Mouse (Mus musculus) granulocyte monocyte progenitor cell, adult 5-6 weeks (primary cell): ENCODE data around the gene Prdx2. TPM values are rescaled to one million over a fixed set of nuclear protein-coding genes. Genes with fewer than 3 reads are reported as not detected.

Source experiments
- ATAC-seq: replicated peaks from 2 replicates; pipeline ENCODE4 v1.8.0; 2016; ENCODE audit warnings: mild to moderate bottlenecking, moderate TSS enrichment, inconsistent platforms; ENCODE audit not compliant: poor library complexity, severe bottlenecking
- total RNA-seq, 2 experiments: library from RNA; stranded (forward) in 1 of 2; stranded (reverse) in 1 of 2; fragments of 200-712, 200-1000 nt in 1 of 2; fragments of >200 nt in 1 of 2; fragmentation: Nextera tagmentation in 1 of 2; gene quantifications; 2 replicates each; pipeline ENCODE4 v1.2.3; 2014 to 2017

The Prdx2 gene
- total RNA-seq, 2 experiments from 2014 or later = 303 to 421 TPM

- no peak for ATAC-seq
These were observed 7.5 kb downstream of the Prdx2 start for GRCm38 (mm10) chr8:84976763-84977434.

- ATAC-seq = peak; percentile 6
These were observed 8.3 kb downstream of the Prdx2 start for GRCm38 (mm10) chr8:84977435-84978247.

- peak; percentile 38 for ATAC-seq
These were observed 9.0 kb downstream of the Prdx2 start, which contains the start of gene Junb for GRCm38 (mm10) chr8:84978248-84978940. Junb (minus strand) TSS chr8:84978718.

- ATAC-seq = peak; percentile 45
These were observed 10.4 kb downstream of the Prdx2 start for GRCm38 (mm10) chr8:84979599-84980421.

- ATAC-seq = no peak
These were observed 11.4 kb downstream of the Prdx2 start for GRCm38 (mm10) chr8:84980622-84981358.

- ATAC-seq = no peak
These were observed 12.5 kb downstream of the Prdx2 start for GRCm38 (mm10) chr8:84981644-84982498.

GRCm38 (mm10) chr8:84982499-84983011 lies 13.2 kb downstream of the Prdx2 start:
- no peak for ATAC-seq

GRCm38 (mm10) chr8:84984294-84985048 lies 15.1 kb downstream of the Prdx2 start:
- no peak for ATAC-seq

- ATAC-seq = peak; percentile 34
These were observed 15.8 kb downstream of the Prdx2 start for GRCm38 (mm10) chr8:84985049-84985683.

- ATAC-seq = peak; percentile 56
These were observed 16.4 kb downstream of the Prdx2 start for GRCm38 (mm10) chr8:84985684-84986378.

- no peak for ATAC-seq
These were observed 17.1 kb downstream of the Prdx2 start for GRCm38 (mm10) chr8:84986379-84986945.

GRCm38 (mm10) chr8:84987388-84987787 lies 18.0 kb downstream of the Prdx2 start:
- ATAC-seq = no peak

- no peak for ATAC-seq
These were observed 18.5 kb downstream of the Prdx2 start for GRCm38 (mm10) chr8:84987903-84988302.

- ATAC-seq = no peak
These were observed 19.9 kb downstream of the Prdx2 start for GRCm38 (mm10) chr8:84989311-84989731.

- ATAC-seq = peak; percentile 41
These were observed 20.4 kb downstream of the Prdx2 start for GRCm38 (mm10) chr8:84989810-84990209.

GRCm38 (mm10) chr8:84990349-84990748 lies 21.0 kb downstream of the Prdx2 start, which contains the start of gene Hook2:
Hook2 (plus strand) TSS chr8:84990603.
- peak; percentile 70 for ATAC-seq
